Mouse (Mus musculus) v-Abl transformed pro-B cells (cell line): Measurements from ENCODE around the gene Msi2.

Experiments used
- in situ Hi-C, 2 experiments: fragments of 400-800 bp; cut with MboI; formaldehyde crosslinking; loops; one replicate each; pipeline ENCODE4 v1.15.1; 2025; ENCODE audit not compliant: unreplicated experiment in 2 of 2

Msi2 gene

DNA sequence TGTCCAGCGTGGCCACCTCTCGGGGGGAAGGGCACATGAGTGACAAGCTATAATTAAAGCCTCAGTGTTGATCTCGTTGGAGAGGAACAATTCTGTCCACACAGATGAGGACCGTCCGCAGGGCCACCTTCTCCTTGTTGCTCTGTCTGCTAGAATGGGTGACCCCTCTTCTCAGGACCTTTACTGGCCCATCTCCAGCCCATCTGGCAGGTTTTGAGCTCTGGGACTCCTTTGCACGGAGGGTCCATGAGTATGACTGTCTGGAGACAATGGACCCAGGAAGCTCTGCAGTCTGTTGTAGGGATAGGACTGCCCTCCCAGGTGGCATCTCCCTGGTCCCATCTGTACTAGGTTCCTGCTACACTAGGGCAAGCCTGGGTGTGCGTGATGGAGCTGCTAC is 406.7 kb downstream of the Msi2 start:
- in situ Hi-C loops: no loop called here

DNA sequence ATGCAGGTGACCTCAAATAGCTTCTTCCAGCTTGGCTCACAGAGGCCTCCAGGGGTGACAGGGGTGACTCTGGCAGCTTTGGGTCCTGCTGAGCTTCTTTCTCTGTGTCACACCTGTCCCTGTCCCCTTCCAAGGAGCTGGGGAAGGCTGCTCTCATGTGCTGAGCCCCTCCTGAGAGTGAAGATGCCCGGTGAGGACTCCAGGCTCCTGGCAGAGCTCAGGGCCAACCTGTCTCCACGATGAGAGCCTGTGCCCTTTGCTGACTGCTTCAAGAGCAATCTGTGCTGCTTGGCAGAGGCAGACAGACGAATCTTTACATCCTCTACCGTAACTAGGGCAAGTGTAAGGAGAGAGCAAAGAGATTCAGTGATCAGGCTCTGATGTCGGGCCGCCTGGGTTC is 407.5 kb downstream of the Msi2 start:
- in situ Hi-C loops: no loop called here

DNA sequence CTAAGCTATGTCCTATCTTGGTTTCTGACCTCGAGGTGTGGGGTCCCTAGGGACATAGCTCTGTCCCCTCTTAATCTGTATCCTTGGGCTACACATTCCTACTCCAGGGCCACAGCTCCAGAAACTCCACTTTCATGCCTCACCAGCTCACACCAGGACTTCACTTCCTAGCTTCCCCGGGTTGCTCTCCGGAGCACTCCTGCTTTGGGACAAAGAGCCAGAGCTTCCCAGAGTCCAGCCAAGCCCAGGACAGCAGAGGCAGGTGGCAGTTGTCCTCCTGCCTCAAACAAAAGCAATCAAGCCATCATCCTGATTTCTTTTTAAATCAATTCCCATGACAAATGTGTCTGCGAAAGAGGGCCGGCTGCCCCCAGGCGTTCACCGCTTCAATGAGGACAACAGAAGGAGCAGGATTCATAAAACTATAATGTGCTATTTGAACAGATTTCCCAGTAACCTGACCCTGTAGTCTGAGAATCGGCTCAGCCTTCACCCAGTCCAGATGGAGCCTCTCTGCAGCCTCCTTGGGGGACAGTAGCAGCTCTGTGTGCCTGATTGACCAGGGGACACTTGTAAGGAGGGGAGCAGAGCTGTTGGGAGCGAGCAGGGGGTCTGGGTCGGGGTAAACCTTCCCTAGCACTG is 409.1 kb downstream of the Msi2 start:
- in situ Hi-C loops: loop anchor here in 1 of 2 experiments (10.0 kb wide), 2 partner anchors 246 to 416 kb away; no protein-coding TSS in a partner anchor

DNA sequence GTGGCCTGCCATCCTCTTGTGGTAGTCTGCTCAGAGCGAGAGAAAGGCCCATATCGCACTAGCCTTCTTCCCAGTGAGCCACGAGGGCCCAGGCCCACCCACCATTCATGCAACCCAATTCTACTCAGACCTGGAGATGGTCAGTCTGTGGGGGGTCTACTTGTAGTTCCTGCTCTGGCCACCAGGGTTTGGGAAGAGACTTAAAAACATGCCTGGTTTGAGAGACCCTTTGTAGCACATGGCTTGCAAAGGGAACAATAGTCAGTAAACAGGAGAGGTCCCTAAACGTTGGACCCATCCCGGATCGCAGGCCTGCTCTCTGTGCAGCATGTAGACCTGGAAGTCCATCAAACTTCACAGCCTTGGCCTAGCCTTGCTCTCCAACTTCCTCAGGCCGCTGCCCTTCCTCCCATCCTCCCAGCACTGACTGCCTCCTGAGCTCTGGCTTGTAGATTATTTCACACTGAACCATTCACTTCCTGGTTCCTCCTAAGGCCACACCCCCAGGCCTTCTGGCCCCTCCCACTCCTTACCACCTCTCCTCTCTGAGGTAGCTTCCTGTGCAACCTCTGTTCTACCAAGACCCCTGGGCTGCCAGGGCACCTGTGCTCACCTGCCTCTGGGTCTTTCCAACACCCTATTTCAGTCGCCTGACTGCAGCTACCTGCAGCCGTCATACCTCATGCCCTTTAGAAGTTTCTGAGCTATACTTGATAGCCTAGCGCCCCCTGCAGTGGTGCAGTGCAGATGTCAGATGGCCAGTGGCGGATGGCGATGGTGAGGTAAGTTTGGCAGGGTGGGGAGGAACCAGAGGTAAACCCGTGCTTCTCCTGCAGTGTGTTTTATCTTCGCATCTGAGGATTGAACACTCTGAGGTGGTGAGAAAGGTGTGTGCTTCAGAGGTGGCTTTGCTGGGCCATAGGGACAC is 410.4 kb downstream of the Msi2 start:
- in situ Hi-C loops: loop anchor here in 1 of 2 experiments (10.0 kb wide), 2 partner anchors 247 to 417 kb away; no protein-coding TSS in a partner anchor

DNA sequence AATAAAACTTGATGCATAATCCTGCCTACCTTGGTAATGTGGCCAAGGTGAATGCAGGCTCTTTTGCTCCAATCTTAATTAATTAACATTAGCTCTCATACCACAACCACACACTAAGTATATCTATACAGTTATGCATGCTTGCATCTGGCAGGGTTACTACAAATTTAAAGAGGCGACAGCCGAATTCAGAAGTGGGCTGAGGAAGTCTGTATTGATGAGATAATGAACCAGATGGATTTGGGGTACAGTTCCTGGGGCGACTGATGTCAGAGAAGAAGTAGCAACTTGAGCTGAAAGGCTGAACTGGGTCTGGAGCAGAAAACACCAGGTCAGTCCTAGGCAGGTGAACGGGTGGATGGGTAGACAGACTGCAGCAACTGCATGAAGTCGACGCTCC is 412.6 kb downstream of the Msi2 start:
- in situ Hi-C loops: loop anchor here in 1 of 2 experiments (10.0 kb wide), 2 partner anchors 249 to 419 kb away; no protein-coding TSS in a partner anchor

DNA sequence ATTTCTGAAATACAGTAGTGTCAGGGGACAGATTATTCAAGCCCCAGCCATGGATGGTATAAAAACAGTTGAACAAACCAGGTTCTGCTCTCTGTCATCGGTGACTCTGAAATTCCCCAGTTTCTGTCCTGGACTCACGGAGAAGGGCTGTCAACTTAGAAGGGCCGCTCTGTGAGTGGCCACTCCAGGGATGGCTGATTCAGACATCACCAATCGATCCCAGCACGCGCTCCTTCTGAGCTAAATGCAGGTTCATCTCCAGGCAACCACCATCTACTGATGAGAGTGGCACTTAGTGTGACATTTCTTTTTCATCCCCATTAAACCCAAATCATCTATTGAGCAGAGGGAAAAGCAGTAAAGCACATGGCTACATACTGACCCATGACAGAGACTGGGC is 416.7 kb downstream of the Msi2 start:
- in situ Hi-C loops: loop anchor here in 1 of 2 experiments (10.0 kb wide), 2 partner anchors 253 to 423 kb away; no protein-coding TSS in a partner anchor

DNA sequence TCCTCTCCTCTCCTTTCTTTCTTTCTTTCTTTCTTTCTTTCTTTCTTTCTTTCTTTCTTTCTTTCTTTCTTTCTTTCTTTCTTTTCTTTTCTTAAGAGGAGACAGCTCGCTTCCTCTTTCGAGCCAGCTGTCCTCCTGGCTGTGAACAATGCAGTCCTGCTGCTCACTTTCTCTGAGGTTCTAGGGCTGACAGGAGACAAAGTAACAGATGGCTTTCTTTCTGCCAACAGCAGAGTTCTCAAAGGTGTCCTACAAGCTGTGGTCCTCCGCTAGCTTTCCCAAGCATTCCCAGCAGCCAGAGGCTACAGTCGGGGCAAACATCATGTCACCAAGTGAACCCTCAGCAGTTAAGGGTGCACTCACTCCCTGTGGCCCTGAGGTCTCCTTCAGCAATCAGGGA is 419.0 kb downstream of the Msi2 start:
- in situ Hi-C loops: loop anchor here in 1 of 2 experiments (10.0 kb wide), 1 partner anchor 525 kb away; no protein-coding TSS in a partner anchor

DNA sequence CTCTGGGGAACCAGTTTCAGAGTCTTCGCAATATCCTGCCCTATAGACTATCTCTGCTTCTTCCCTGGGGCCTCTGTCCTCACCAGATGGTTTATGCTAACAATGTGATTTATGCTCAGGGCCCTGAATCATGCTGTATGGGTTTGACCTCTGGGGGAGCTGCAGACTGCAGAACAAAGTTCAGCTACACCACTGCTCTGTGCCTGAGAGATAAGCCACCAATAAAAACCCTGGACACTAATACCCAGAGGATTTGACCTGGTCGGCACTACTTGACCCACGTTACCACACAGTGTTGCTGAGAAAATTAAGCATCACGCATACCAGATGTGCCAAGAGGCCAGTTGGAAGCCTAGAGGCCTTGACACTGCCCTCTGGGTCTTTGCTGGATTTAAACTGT is 420.8 kb downstream of the Msi2 start:
- in situ Hi-C loops: loop anchor here in 1 of 2 experiments (10.0 kb wide), 1 partner anchor 527 kb away; no protein-coding TSS in a partner anchor

DNA sequence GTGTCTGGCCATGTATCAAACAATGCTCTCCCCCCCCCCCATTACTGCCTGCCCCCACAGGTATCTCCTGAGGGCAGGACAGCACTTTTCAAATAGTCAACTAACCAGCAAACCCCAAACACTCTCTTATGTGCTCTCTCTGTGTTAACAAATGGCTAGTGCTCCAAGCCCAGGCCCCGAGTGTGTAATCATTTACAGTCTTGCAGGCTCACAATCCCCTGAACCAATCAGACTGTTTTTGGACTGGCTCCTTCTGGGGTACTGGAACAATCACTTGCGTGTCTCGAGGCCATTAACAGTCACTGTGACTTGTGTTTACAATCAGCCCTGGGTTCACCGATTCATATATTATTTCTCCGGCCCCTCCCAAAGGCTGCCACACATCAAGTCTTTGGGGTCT is 423.0 kb downstream of the Msi2 start:
- in situ Hi-C loops: loop anchor here in 1 of 2 experiments (10.0 kb wide), 1 partner anchor 530 kb away; no protein-coding TSS in a partner anchor

DNA sequence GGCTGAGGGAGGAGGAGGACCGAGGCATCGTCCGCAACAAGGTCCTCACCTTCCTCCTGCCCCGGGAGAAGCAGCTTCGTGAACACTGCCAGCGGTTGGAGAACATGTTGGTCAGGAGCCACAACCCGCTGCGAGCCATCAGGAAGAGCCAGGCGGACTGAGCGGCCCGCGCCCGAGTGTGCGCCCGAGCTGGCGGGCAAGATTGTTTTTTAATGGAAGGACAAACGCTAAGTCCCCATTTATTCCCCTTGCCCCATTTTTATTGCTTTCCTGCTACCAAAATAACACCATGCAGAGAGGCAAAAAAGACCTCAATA is 424.0 kb downstream of the Msi2 start:
- in situ Hi-C loops: loop anchor here in 1 of 2 experiments (10.0 kb wide), 1 partner anchor 530 kb away; no protein-coding TSS in a partner anchor

DNA sequence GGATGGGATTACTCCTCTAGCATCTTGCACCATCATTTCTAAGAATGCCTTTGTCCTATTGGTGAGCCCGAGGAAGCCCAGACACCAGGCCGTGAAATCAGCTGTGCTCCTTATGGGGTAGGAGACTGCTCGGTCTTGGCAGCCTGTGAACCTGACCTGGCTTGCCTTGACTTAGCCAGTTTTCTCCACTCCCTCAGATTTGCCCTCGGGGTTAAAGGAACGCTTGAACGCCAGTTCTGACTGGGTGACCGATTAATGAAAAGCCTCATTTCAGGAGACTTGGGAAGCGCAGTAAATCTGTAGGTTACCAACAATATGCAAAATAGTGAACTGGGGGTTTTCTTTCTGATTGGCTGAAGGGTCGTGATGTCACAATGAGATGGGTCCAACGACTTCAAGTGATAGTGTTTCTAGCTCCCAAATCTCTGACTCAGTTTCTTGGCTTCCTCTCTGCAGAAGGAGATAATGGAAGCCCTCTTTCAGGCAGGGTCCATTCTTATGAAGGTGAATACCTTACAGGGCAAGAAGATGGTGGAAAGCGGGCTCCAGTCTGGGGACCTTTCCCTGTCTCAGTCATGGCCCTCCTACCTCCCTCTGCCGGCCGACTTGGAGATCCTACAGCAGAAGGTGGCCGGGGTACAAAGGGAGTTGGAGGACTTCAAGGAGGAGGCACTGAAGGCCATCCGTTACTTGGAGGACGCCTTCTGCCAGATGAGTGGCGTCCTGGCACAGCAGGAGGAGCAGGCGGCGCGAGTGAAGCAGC is 424.5 kb downstream of the Msi2 start, which contains the start of gene Ccdc182:
Gene Ccdc182 (plus strand): TSS at position 428 of the 763 bp plus-strand sequence.
- in situ Hi-C loops: loop anchor here in 1 of 2 experiments (10.0 kb wide), 1 partner anchor 531 kb away; no protein-coding TSS in a partner anchor

DNA sequence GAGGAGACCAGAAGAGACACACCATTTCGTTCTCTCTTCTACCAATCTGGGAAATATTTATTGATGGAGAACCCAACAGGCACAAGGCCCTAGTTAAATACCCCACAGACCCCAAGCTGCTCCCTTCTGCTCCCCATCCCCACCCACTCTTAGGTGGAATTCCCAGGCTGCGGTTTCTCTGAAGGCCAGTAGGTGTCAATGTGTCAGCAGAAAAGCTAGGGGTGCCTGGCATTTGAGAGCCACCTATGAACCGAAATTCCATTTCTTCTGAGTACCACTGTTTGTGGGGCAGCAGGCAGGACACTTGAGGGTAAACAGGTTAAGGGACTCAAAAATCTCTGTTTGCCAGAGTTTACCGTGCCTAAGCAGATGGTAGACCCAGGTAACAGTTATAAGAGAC is 426.6 kb downstream of the Msi2 start:
- in situ Hi-C loops: loop anchor here in 1 of 2 experiments (10.0 kb wide), 1 partner anchor 533 kb away; no protein-coding TSS in a partner anchor

DNA sequence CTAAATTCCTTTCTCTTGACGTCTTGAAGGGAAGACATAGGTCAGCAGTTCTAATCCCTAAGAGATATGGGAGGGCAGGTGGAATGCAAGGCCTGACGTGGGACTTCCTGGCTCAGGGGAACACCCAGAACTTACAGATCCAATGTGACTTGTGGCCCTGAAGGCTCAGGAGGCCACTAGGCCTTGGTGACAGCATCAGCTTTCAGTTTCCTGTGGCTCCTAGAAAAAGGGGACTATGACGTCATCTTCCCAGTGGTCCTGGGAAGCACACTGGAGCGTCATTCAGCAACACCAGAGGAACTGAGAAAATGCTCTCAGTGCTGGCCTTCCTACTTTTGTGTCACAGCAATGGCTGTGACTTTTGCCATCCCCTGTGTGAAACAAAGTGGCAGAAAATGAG is 427.1 kb downstream of the Msi2 start:
- in situ Hi-C loops: loop anchor here in 1 of 2 experiments (10.0 kb wide), 1 partner anchor 534 kb away; no protein-coding TSS in a partner anchor
